Mouse (Mus musculus) gastrocnemius, adult 18-20 months (tissue): ENCODE results near the gene Itgb5. TPM values are rescaled to one million over a fixed set of nuclear protein-coding genes. Genes with fewer than 3 reads are reported as not detected.

Experiments used
- DNase-seq: peaks from one replicate; pipeline ENCODE4 v3.0.0; 2021; ENCODE audit warnings: low spot score
- total RNA-seq, 2 experiments: library from RNA; stranded (reverse); gene quantifications; 2 replicates each; pipeline ENCODE4 v1.2.3; 2021

Itgb5 gene
- total RNA-seq, 2 experiments from 2014 or later, result 94.8 to 115 TPM

GRCm38 (mm10) chr16:33985372-33985771 is 155.9 kb downstream of the Itgb5 start:
- no peak for DNase-seq

- DNase-seq, result no peak
Measured at GRCm38 (mm10) chr16:33986993-33987392, 157.5 kb downstream of the Itgb5 start.

- peak; percentile 63 for DNase-seq
Measured at GRCm38 (mm10) chr16:33988358-33989012, 159.0 kb downstream of the Itgb5 start.

GRCm38 (mm10) chr16:33989106-33989505 is 159.6 kb downstream of the Itgb5 start:
- no peak for DNase-seq

GRCm38 (mm10) chr16:33990712-33991111 is 161.2 kb downstream of the Itgb5 start:
- DNase-seq, result no peak

- no peak for DNase-seq
Measured at GRCm38 (mm10) chr16:33994321-33994720, 164.9 kb downstream of the Itgb5 start.

- peak; percentile 32 for DNase-seq
Measured at GRCm38 (mm10) chr16:33995496-33995895, 166.0 kb downstream of the Itgb5 start.

GRCm38 (mm10) chr16:33996030-33996429 is 166.6 kb downstream of the Itgb5 start:
- DNase-seq, result peak; percentile 62

- DNase-seq, result no peak
Measured at GRCm38 (mm10) chr16:33998011-33998410, 168.5 kb downstream of the Itgb5 start.

Other genes starting within 250 kb of the Itgb5 start
- 10 to 100 TPM; 20.8 to 34.1 TPM for gene Heg1, start 145.3 kb upstream of the Itgb5 start, total RNA-seq
- not detected for gene Muc13, start 35.6 kb upstream of the Itgb5 start, total RNA-seq
- 1 to 10 TPM; 5.8 to 6.8 TPM for gene Umps, start 137.4 kb downstream of the Itgb5 start, total RNA-seq